Mouse (Mus musculus): ENCODE measurements at regions not wholly inside any gene's neighbourhood (a gene's known extent, or its start where the extent isn't known, plus 50 kb on each side); places are given as distances from the start of the nearest gene placed in this dataset.
A peak's percentile ranks its signal among the peaks of the same experiment; 100 is the strongest.
"Not testable (repeated sequence)": the region's sequence is repeated elsewhere in the genome, so short reads cannot be mapped to it uniquely, and the experiment has no call there.

GRCm38 (mm10) chrX:50675356-50675755 is 165.5 kb upstream of the Stk26 start:
- no peak for DNase-seq

GRCm38 (mm10) chrX:50657835-50658565 is 182.8 kb upstream of the Stk26 start:
- DNase-seq: peak; percentile 57 to 68

- DNase-seq: no peak
Measured at GRCm38 (mm10) chrX:50657180-50657834, 183.5 kb upstream of the Stk26 start.

GRCm38 (mm10) chrX:50655380-50655779 is 185.5 kb upstream of the Stk26 start:
- not testable (repeated sequence) for DNase-seq

GRCm38 (mm10) chrX:50641347-50641746 is 199.5 kb upstream of the Stk26 start:
- no peak for DNase-seq

- DNase-seq: peak in 1 of 2 experiments; percentile 25
Measured at GRCm38 (mm10) chrX:50635634-50636033, 205.2 kb upstream of the Stk26 start.

- peak; percentile 81 to 86 for DNase-seq
Measured at GRCm38 (mm10) chrX:50634842-50635615, 205.8 kb upstream of the Stk26 start.

- DNase-seq: no peak
Measured at GRCm38 (mm10) chrX:50632536-50632935, 204.2 kb upstream of the Olfr1324 start.

GRCm38 (mm10) chrX:50625336-50625735 is 197.0 kb upstream of the Olfr1324 start:
- no peak for DNase-seq

- peak in 1 of 2 experiments; percentile 83 for DNase-seq
Measured at GRCm38 (mm10) chrX:50622984-50623455, 194.7 kb upstream of the Olfr1324 start.

- no peak for DNase-seq
Measured at GRCm38 (mm10) chrX:50620909-50621308, 192.6 kb upstream of the Olfr1324 start.

- peak in 1 of 2 experiments; percentile 86 for DNase-seq
Measured at GRCm38 (mm10) chrX:50619919-50620318, 191.6 kb upstream of the Olfr1324 start.

GRCm38 (mm10) chrX:50618936-50619335 is 190.6 kb upstream of the Olfr1324 start:
- DNase-seq: no peak

GRCm38 (mm10) chrX:50616920-50617319 is 188.6 kb upstream of the Olfr1324 start:
- DNase-seq: peak in 1 of 2 experiments; percentile 81

GRCm38 (mm10) chrX:50614874-50615273 is 186.6 kb upstream of the Olfr1324 start:
- DNase-seq: peak in 1 of 2 experiments; percentile 81

- peak in 1 of 2 experiments; percentile 75 for DNase-seq
Measured at GRCm38 (mm10) chrX:50614367-50614766, 186.1 kb upstream of the Olfr1324 start.

- DNase-seq: peak in 1 of 2 experiments; percentile 85
Measured at GRCm38 (mm10) chrX:50611765-50612591, 183.7 kb upstream of the Olfr1324 start.

GRCm38 (mm10) chrX:50608141-50608540 is 179.8 kb upstream of the Olfr1324 start:
- peak in 1 of 2 experiments; percentile 26 for DNase-seq

GRCm38 (mm10) chrX:50607636-50608035 is 179.3 kb upstream of the Olfr1324 start:
- peak in 1 of 2 experiments; percentile 76 for DNase-seq

- DNase-seq: peak in 1 of 2 experiments; percentile 81
Measured at GRCm38 (mm10) chrX:50605517-50605916, 177.2 kb upstream of the Olfr1324 start.

GRCm38 (mm10) chrX:50604995-50605394 is 176.7 kb upstream of the Olfr1324 start:
- peak in 1 of 2 experiments; percentile 70 for DNase-seq

GRCm38 (mm10) chrX:50602881-50603280 is 174.6 kb upstream of the Olfr1324 start:
- peak in 1 of 2 experiments; percentile 86 for DNase-seq

All from cerebellum, postnatal 25 days (tissue).